Mouse (Mus musculus) left cerebral cortex, postnatal 14 days (tissue): ENCODE measurements at regions not wholly inside any gene's neighbourhood (a gene's known extent, or its start where the extent isn't known, plus 50 kb on each side); places are given as distances from the start of the nearest gene placed in this dataset.

ENCODE experiments used
- DNase-seq, 2 experiments: peaks; one replicate each; pipeline ENCODE4 v3.0.0; 2021 to 2022; ENCODE audit warnings: low spot score in 2 of 2, mixed read lengths in 1 of 2
- intact Hi-C: fragments of 180-260 bp; cut with DNase I; formaldehyde crosslinking; loops from one replicate; pipeline ENCODE4 v1.15.1; 2025

DNA sequence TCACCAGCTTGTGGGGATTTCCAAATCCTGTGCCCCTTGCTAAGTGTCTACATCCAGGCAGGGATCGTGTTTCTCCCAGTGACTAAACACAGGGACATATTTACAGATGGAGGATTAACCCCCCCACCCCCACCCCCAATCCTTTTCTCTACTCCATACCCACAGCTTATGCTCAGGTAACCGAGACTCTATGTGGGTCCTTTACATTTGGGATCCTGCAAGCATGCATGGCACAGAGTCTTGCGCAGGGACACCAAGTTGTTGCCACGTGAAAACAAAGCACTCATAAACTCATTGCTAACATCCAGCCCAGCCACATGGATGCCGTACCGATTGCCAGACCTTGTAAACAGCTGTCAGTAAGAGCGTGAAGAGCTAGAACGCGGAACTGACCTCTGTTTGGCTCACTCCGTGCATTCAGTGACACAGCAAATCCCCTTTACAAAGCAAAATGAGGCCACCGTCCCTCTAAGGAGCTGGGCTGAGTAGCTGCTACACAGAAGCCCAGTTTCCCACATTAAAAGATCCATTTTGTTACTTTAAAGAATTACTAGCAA is 1204.9 kb upstream of the A1bg start:
- intact Hi-C loops: no loop called here
- DNase-seq: no peak

DNA sequence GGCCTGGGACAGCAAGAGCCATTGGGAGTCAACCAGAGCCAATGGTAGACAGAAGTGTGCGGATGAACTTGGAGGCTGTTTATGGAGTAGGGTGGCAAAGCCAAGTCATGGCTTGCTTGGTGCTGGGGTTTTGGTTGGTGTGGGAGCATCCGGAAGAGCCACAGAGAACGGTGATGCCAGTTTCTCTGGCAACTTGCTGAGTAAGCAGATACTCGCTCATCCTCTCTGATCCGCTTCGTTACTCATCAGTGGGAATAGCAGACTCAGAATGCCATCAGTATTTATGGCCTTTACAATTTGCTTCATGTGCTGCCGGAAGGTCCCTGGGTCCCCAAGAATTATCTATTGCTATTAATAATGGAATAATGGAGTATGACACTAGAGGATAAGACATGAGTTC is 1202.9 kb upstream of the A1bg start:
- no peak for DNase-seq
- intact Hi-C loops: no loop called here

DNA sequence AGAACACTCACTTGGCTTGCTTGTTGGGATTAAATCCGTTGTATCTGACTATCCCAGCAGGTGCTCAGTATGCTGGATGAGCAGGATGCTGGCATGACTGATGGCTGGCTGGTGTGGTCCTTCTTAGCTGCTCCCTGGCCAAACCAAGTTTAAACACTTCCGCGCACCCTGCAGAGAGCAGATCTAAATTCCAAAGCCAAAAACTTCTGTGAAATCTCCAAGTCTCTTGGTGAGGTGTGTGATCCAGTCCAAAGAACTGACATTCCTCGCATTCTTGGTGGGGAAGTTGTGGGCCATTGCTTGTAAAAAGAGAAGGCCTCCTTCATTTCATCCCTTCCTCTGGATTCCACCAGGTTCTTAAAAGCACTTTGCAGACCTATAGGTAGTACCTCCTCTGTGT is 1200.9 kb upstream of the A1bg start:
- no peak for DNase-seq
- intact Hi-C loops: no loop called here

DNA sequence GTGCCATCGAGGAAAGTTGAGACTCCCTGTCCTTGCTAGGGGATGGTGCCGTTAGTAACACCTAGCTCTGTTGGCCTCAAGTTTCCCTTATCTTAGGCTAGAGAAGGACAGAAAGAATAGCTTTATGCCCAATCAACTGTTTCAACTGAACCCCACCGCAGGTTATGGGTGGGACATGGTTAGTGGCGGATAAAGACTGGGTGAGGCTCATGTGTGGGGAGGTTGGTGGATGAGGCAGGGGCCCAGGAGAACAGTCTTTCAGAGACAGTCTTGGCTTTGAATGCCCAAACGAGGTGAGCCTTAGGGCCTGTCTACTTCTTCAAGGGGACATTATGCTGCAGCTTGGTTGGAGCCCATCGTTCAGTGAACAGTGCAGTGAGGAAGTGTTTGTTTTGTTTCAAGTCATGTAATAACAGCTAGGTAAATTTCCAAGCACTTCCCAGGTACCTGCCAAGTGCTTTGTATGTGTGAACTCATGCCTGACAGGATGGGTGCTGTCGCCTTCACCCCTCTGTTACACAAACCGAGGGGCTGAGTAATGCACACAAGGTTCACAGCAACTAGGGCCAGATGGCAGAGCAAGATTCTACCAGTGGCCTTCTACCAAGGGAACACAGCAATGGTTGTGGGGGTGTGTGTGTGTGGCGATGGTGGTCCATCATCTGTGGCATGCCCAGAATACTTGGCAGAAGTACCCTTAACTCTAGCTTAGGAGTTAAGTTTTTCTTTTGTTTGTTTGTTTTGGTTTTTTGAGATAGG is 1199.6 kb upstream of the A1bg start:
- intact Hi-C loops: no loop called here
- DNase-seq: no peak

DNA sequence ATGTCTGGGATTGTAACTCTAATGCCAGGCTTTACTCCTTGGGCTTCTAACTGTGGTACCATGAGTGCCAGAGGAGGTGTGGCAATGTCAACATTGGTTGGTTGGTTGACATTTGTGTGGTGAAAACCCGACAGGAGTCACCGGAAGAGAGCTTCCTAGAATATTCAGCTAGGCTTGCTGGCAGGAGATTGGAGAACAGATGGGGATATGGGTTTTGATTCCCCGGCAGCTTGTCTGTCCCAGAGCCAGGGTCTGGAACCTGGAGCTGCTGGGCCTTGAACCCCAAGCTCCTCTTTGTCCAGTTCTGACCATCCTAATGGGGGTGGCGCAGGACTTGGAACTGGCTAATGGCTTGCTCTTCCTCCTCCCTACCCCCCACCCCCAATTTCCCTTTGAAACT is 1198.9 kb upstream of the A1bg start:
- DNase-seq: no peak
- intact Hi-C loops: no loop called here

DNA sequence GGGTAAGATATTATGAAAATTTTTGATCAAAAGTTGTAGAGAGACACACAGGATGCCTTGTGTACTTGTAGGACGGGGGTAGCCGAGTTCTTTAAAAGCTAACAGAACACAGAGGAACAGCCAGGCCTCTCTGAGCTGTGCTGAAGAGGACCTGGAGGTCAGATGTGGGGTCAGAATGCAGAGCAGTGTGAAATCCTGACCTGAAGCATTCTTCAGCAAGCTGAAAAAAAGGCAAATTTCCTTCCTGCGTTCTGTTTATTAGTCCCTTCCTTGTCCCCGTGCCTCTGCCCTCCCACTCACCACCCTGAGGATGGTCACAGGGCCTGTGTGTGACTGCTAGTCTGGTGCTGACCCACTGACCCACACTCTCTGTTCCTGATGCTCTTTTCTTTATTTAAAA is 1197.9 kb upstream of the A1bg start:
- DNase-seq: no peak
- intact Hi-C loops: no loop called here

DNA sequence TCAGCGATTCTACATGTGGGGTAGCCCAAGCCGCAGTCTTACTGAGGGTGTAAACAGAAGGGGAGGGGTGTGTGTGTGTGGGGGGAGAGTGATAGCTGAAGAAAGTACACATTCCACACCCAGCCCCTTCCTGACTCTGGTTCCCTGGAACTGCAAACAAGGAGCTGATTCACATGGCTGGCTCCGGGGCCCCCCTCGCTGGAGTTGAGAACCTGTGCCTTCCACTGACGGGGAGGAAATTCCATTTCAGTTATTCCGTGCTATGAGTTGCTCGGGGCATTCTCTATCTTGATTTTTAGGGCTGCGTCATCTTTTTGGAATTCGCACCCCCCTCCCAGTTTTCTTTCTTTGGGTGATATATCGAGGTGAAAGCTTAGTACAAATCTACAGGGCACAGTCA is 1196.2 kb upstream of the A1bg start:
- DNase-seq: no peak
- intact Hi-C loops: no loop called here

DNA sequence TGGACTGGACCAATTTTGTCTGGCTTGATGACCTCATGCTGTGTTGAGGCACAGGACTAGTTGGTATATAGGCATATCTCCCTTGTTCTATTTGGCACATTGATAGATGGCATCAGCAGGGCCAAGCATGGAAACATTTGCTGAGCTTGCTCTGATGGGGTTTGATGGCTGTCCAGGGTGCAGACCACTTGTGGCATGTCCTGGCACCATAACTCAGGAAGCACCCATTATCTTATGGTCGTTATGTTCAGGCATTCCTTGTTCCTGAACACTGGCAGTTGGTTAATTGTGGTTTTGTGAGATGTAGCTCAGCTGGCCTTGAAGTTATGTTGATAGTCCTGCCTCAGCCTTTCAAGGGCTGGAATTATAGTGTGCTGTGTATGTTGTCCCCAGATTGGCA is 1193.4 kb upstream of the A1bg start:
- intact Hi-C loops: no loop called here

DNA sequence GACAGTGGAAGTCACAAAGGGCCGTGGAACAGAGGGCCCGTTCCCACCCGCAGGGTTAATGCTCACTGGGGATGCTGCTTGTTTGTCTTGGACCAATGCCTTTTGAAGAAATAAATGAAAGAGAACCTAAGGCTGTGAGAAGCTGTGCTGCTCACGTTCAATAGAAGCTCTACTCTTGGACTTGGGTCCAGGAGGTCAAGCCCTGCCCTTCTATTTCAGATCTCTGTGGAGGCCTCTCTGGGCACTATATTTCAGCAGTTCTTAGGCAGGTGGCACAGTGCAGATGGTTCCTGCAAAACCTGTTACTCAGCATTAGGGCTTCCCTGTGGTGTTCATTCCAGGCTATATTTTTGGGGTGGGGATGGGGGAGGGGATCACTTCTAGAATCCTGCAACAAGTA is 1192.0 kb upstream of the A1bg start:
- intact Hi-C loops: no loop called here
- DNase-seq: no peak

More for the DNA sequence above, 1193.4 kb upstream of the A1bg start:
- DNase-seq: no peak

DNA sequence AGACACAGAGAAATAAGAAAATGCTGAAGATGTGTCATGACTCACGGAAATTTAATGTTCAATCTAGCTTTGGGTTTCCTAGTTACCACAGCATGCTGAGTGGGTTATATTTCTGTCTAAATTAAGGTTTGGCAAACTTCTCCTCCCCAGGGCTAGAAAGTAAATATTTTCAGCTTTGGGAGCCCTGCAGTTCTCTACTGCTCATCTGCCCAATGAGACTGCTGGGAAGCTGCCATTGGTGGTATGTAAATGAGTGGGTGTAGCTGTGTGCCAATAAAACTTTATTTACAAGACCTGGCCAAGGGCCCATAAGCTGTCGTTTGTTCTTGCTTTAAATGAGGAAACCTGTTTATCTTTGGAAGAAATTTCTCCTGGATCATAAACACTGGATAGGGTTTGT is 1189.3 kb upstream of the A1bg start:
- intact Hi-C loops: no loop called here
- peak; percentile 57 to 83 for DNase-seq

DNA sequence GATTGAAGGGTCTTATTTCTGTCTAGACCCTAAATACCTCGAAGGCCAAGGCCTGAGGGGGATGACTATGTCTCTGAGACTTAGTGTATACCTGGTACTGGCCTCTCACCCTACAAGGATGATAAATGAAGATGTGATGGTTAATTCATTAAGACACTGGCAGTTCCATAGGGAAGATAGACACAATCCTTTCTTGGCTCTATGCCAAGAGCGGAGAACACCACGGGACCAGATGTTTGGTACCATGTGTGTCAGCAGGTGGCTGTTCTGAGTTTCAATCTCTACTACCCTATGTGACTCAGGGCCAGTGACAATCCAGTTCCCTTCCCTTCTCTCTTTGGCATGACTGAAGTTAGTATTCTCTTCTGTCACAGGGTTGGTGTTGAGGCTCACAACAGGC is 1185.2 kb upstream of the A1bg start:
- intact Hi-C loops: no loop called here
- DNase-seq: no peak

DNA sequence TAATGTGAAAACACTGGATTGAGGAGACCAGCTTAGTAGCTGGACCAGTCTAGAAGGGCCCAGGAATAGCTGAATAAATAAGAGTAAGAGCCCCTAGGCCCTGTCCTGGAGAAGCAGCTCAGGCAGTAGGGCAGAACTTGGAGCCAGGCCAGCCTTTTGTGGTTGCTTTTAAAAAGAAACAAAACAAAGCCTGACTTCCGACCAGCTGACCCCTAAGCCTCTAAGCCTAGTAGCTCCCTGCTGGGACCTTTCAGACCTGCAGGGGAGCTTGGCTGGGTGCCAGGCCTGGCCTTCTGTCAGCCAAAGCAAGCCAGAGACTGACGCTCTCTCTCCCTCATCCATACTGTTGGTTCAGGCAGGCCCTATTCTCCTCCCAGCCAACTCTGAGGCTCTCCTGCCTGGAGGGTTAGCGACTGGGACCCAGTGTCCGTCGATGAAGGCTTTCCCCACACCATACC is 1183.7 kb upstream of the A1bg start:
- intact Hi-C loops: no loop called here
- peak; percentile 78 to 80 for DNase-seq

DNA sequence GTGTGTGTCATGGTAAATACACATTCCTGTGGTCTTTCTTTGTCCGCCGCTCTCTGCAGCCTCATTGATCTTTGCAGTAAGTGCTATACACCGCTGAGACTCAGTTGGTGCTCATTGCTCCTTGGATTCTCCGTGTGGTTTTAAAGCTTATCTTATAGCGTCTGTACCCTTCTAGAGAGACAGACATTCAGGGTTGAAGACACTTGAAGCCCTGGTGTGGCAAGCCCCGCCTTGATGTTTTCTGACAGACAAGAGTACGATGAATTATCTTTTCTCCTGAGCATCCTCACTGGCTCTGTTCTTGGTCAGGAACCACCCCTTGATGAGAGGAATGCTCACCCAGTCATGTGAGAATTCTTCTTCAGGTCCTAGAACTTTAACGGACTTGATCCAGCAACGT is 1182.7 kb upstream of the A1bg start:
- intact Hi-C loops: no loop called here
- no peak for DNase-seq

DNA sequence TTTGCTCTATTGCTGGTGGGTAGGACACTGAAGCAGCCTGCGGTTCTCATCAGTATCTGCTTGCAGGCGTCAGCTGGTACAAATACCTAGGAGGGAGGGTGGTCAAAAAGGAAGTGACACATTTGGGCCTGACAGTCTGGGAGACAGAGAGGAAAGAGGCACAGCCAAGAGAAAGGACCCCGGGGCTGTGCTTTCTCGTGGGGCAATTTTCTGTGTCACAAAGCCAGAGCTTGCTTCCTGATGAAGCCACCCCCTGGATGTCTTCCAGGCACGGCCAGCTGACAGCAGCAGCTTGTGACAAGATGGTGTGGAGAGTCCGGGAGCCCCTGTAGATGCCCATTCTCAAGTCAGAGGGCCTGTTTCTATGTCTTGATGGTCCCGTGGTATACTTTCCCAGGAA is 1181.8 kb upstream of the A1bg start:
- intact Hi-C loops: no loop called here
- DNase-seq: peak; percentile 27 to 35

DNA sequence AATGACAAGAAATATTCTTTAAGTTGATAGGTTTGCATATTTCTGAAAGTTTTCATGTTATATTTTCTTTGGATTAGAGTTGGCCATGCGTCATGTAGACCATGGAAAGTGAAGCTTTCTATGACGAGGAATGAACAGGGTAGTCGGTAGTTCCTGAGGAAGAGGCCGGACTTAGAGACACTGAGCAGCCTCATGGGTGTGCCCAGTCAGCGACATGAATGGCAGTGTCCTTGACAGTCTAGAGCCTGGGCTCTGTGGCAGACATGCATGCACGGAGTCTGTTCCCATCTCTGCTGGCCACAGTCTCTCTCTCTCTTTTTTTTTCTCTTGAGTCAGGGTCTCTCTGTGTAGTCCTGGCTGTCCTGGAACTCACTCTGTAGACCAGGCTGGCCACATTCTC is 1176.9 kb upstream of the A1bg start:
- DNase-seq: no peak
- intact Hi-C loops: no loop called here

DNA sequence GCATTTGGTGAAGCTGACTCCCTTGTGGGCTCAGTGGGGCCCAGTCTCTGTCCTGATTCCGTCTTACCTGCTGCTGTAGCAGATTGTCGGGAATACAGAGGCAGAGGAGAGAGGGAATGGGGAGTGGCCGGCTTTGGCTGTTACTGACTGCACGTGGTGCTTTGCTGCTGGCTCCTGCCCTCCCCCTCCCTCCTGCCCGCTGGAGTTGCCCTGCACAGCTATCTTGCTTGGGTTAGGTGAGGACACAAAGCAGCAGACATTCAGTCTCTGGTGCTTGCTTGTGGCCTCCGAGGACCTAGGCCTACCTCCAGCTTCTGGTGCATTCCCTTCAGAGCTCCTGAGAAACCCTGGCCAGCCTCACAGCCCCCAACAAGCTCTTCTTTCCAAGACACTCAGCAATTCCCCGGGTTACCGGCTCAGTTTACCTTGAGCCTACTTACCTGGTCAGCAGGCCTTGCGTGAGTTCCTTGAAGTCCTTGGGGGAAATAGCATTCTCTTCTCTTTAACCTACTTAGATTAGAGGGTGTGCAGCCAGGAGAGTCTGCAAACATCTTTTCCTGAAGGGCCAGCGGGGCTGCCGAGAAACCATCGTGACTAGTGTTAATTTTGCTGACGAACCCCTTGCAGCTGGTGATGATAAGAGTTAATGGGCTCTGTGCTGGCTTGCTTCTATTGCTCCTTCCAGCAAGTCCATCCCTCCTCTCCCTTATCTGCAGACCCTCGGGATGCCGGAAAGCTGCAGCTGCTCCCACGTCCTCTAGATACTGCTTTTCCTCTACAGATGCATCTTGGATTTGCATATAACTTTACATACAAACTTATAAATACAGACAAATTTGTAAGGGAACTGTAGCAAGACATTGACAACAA is 1176.2 kb upstream of the A1bg start:
- no peak for DNase-seq
- intact Hi-C loops: no loop called here

DNA sequence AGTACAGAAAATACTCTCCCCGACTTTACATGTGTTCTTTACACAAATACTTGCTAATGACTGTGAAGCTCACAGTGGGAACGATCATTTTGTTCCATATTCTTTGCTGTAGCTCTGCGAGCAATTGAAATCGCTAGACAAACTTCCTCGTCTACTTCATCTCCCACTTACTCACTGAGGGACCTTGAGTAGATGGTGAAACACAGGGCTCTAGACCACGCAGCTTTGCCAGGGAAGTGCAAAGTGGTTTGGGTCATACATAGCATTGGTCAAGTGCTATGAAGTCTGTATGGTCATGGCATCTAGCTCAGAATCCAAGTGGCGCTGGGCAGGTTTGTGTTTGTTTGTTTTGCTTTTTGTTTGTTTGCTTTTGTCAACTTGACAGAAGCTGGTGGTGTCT is 1174.0 kb upstream of the A1bg start:
- no peak for DNase-seq
- intact Hi-C loops: no loop called here

DNA sequence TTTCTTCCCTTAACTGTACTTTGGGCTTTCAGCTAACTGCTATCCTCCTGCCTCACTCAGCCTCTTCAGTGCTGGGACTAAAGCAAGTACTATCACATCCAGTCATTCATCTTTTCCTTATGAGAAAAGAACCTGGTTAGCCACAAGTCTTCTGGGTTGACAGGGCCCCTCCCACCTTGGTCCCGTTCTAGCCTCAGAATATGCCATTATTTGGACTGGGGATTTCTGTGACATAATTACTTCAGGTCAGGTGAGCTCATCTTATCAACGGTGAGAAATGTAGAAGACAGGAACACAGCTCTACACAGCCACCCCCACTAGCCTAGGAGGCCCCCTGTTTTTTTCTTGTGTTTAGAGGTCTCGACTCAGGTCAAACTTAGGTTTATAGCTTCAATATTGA is 1172.4 kb upstream of the A1bg start:
- intact Hi-C loops: no loop called here
- no peak for DNase-seq

DNA sequence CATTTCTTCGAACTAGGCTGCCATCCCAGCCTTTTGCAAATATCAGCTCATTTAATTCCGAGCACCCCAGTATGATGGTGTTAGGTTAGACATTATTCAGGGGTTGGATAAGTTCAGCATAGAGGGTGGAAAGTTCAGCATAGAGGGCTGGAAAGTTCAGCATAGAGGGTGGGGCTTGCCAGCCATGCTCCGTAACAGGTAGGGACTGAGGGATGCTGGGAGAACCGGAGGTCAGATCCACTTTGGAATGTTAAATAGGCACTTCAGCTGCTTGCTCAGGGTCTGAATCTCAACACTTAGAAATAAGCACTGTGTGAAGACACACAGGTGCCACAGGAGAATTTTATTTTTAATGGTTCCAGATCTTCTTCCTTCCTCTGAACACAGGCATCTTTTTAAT is 1170.9 kb upstream of the A1bg start:
- no peak for DNase-seq
- intact Hi-C loops: no loop called here

DNA sequence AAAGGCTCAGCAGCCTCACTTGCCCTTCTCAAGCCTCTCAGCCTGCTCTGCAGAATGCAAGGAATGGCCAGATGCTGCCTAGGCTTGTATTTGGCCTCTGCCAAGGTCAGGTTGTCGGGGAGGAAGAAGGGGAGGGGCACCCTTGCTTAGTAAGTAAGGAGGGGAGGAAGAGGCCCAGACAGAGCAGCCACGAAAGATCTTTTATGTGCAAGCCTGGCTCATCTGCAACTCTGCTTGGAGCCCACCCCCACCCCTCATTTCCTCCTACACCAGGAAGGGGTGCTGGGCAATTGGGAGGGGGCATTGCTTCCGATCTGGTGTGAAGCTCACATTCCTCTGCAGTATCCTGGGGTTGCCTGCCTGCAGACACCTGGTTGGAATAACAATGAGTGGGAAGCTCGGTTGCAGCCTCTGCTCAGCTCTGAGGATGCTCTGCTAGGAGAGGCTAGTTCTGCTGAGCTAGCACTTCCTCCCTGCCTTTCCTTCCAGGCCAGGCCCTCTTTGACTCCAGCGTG is 1169.9 kb upstream of the A1bg start:
- intact Hi-C loops: no loop called here
- no peak for DNase-seq
